Mouse (Mus musculus): ENCODE data around the gene Nptxr. TPM values are rescaled to one million over a fixed set of nuclear protein-coding genes. Genes with fewer than 3 reads are reported as not detected.
A peak's percentile ranks its signal among the peaks of the same experiment; 100 is the strongest.

Nptxr gene
- total RNA-seq, 2 experiments from 2014 or later, result 729 to 800 TPM

DNA sequence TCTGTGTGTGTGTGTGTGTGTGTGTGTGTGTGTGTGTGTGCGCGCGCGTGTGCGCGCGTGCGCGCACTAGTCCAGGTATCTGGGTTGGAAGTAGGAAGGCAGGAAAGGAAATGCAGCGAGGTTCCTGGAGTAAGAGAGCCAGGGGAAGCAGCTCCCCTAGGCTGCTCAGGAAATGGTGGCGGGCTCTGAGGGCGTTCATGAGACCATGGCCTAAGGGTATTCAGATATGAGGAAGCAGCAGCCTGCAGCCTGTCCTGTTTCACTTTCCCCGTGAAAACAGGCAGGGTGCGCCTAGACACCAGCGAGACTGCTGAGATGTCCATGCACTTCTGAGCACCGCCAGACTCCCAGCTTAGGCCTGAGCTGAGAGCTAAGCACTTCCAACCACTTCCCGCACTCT, 52.8 kb downstream of the Nptxr start:
- DNase-seq, result no peak

DNA sequence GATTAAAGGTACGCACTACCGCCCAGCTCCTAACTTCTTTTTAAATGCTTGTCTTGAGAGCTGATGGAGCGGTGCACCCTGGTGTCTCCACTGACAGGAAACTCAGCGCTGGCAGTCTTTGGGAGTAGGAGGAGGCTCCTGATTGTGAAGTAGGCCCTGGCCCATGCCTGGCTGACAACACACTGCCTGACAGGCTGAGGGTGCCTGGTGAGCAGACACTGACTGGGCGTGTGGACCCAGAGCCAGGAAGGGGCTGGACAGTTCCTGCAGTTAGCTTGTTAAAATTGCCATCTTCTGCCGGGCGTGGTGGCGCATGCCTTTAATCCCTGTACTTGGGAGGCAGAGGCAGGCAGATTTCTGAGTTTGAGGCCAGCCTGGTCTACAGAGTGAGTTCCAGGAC, 54.3 kb downstream of the Nptxr start:
- no peak for DNase-seq

DNA sequence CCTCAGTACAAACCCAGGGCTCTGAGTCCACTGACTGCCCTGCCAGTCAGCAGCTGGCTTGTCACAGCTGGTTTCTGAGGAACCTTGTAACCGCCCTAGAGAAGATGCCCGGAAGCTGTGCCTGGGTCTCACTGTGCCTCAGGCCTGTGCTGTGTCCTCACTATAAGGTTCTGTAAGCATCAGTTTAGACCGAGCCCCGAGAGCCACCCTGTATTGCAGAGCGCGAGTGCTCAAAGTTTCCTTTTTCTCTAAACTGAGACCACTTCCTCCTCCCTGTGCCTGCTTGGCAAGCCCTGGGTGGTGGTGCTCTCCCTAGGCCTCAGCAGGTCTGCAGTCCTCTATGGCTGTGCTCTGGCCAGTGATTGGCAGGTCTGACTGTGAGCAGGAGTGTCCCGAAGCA, 55.4 kb downstream of the Nptxr start:
- DNase-seq, result no peak

DNA sequence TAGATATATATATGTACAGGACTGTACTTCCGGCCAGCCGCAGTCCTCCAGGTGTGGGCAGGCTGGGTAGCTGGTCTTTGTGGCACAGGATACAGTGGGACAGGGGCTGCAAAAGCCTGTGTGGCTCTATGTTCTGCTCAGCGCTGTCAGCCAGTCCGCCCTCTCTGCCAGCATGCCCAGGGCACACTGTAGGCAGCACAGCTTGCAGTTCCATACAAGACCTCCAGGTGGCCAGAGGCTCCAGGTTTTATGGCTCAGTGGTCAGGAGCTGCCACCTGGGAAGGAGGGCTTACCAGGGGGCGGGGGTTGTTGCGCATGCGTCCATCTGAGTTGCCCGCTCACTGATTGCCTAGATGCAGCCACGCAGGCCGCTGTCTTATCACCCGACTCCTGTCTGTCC, 56.6 kb downstream of the Nptxr start:
- DNase-seq, result no peak

DNA sequence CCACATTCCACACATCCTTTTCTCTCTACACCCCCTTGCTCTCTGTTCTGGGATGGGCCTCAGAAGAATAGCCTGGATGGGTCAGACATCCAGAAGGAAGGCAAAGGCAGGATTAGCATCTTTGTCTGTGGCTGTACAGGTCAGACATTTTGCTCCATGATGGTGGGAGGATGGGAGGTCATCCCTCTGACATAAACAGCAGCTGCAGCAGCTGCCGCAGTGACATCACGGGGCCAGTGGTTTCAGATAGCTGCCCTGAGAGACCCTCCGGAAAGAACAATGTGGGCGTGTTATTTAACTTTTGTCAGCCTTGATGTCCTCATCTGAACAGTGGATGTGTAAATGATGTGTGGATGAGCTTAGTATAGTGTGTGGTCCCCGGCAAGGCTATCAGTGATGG, 58.7 kb downstream of the Nptxr start:
- no peak for DNase-seq

DNA sequence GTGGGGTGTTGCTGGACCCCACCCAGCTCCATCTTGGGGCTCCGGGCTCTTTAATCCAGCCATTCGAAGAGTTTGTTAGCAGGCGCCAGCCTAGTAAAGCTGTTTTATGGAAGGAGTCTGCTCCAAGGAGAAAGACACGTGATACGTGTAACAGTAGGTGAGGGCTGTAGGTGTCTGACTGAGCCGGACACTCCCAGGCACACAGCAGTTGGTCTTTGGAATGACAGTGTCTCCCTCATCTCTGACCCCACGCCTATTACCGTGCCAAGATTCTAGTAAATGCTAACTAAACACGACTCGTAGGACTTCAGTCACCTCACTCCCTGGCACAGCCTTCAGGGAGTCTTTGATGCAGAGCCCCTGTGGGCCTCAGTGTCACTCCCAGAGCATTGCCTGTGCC, 59.3 kb downstream of the Nptxr start:
- no peak for DNase-seq

DNA sequence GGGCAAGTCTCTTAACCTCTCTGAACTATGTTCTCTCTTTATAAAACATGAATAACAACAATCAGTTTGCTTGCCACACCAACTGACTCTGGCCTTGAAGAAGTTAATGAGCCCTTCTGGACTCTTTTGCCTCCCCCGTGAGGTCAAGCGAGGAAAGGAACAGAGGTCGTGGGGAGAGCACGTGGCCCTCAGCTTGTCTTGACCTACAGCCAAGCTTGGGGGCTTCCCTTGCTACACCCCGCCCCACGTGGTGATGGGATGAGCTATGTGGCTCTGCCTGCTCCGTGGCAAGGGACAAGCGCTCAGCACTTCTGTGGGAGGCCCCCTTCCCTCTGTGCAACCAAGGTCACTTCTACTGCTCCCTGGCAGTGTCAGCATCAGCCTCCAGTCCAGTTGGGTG, 59.8 kb downstream of the Nptxr start:
- DNase-seq, result no peak

DNA sequence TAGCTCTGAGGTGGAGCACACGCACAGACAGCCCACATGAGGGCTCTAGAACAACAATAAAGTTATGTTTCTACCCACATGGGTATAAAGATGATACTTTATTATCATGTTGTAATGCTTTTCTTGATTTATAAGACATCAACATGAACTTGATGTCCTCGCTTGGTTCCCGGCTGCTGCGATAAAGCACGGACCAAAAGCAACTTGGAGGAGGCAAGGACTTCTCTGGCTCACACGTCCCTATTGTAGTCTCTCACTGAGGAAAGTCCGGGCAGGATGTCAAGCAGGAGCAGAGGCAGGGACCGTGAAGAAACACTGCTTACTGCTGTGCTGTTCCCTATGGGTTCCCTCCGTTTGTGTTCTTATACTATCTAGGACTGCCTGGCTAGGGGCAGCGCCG, 60.6 kb downstream of the Nptxr start:
- no peak for DNase-seq

DNA sequence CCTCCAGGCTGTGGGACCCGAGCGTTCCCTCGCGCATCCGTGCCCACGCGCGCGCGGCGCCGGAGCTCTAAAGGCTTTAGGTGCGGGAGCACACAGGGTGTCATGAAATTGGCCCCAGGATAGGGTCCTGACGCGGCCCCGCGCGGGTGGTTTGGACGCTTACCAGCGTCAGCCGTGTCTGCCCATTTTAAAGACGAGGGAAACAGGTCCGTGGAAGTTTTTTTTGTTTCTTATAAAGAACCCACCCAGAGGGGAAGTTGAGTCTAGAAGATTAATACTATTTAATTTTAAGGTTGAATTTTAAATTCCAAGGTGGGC, 61.9 kb downstream of the Nptxr start:
- no peak for DNase-seq

DNA sequence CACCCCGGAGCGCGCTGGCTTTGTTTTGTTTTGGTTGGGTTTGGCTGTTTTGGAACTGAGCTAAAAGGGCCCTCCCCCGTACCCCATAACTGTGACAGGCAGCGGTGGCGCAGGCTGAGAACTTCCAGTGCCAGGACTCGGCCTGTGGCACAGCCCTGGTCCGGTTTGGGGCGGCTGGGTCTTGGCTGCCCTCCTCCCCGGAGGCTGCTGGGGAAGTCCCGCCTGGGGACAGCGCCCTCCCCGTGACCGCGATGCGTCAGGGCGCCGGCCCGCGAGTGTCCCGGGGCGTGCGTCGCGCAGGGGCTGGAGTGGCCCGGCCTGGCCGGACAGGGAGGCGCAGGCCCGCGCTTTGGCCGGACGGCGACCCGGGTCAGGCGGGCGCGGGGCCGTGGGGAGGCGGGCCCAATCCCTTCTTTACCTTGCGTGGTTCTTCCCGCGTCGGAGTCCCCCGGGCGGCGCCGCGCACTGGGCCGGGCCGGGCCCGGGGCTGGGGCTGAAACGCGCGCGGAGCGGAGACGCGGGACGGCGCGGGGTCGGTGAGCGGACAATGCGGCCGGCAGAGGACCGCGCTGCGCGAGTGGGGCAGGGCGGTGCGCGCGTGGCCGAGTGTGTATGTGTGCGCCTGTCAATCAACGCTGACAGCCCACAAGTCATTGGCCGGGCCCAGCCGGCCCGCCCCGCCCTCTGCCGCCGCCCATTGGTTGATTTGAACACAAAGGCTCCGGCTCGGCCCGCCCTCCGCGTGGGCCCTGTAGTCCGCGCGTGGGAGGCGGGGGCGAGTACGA, 62.5 kb downstream of the Nptxr start, which contains the start of gene Sun2:
Gene Sun2 (minus strand): TSS at position 616 of the 785 bp plus-strand sequence.
- peak; percentile 90 to 91 for DNase-seq

DNA sequence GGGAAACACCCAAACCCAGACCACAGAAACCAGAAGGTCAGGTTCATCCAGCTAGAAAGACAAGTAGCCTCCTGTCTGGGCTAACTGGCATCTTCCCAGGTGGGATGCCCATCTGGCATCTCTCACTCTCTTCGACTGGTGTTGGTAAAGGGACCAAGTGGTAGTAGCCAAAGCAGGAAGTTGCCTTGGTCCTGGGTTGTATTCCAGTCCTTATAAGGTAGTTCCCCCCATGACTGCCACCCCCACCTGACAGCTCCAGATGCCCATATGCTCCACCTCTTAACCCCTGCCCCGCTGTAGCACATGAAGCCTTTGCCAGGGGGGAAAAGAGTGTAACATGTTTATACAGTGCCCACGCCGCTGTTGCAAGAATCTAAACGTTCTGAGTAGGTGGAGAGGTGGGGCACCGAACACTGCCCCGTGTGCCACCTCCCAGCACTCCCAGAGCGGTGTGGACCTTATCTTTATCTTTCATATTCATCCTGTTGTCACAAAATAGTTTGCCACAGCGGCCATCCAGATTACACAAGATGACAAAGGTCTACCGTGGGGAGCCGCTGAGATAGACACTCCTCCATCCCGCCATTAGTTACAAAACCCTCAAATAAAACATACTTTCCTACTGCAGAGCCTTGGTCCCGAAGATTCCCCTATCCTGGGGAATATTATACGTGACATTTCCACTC, 63.2 kb downstream of the Nptxr start:
- no peak for DNase-seq

DNA sequence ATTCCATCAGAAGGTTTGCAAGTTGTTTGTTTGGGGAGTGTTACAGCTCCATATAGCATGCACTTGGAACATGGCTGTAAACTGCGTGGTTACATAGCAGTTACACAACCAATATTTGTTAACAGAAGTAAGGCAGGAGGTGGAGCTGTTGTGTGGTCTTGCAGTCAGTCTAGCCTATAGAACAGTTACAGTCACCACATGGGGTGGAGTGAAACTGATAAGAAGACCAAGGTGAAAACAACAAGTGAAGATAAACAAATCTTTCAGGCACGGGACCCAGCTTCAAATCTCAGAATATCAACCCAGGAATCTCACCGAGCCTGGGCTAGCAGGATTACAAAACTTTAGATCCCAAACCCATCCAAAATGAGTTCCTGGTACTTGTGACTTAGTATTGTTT, 63.8 kb downstream of the Nptxr start:
- no peak for DNase-seq

Other genes starting within 250 kb of the Nptxr start
- 1 to 10 TPM; 1.1 to 2.2 TPM for gene Dmc1, start 199.7 kb downstream of the Nptxr start, total RNA-seq (2021)
- 10 to 100 TPM in 1 of 2 experiments, 1 to 10 TPM in 1; 9.7 to 16.0 TPM for gene Fam227a, start 145.8 kb downstream of the Nptxr start, total RNA-seq (2021)
- 10 to 100 TPM; 43.2 to 44.3 TPM for gene Cby1, start 145.6 kb downstream of the Nptxr start, total RNA-seq (2021)
- gene Tomm22, start 133.9 kb downstream of the Nptxr start, total RNA-seq (2021), result 100 to 1,000 TPM; 101 to 108 TPM
- 10 to 100 TPM; 48.4 to 50.1 TPM for gene Josd1, start 116.8 kb downstream of the Nptxr start, total RNA-seq (2021)
- 10 to 100 TPM; 48.6 to 51.6 TPM for gene Gtpbp1, start 113.9 kb downstream of the Nptxr start, total RNA-seq (2021)
- 10 to 100 TPM; 25.3 to 31.9 TPM for gene Sun2, start 62.2 kb downstream of the Nptxr start, total RNA-seq (2021)
- 10 to 100 TPM; 52.4 to 53.3 TPM for gene Dnal4, start 26.9 kb downstream of the Nptxr start, total RNA-seq (2021)
- gene Npcd, start 29.5 kb upstream of the Nptxr start, total RNA-seq (2021), result 10 to 100 TPM in 1 of 2 experiments, 1 to 10 TPM in 1; 5.8 to 10.8 TPM
- gene Cbx6, start 29.9 kb upstream of the Nptxr start, total RNA-seq (2021), result 100 to 1,000 TPM; 335 to 366 TPM
- gene Apobec3, start 86.9 kb upstream of the Nptxr start, total RNA-seq (2021), result 1 to 10 TPM; 3.9 to 6.7 TPM
- gene Cbx7, start 166.4 kb upstream of the Nptxr start, total RNA-seq (2021), result 10 to 100 TPM; 40.4 to 44.8 TPM
- gene Pdgfb, start 210.2 kb upstream of the Nptxr start, total RNA-seq (2021), result 10 to 100 TPM; 27.3 to 27.6 TPM

Data from layer of hippocampus, postnatal 36 days (tissue).